Mouse (Mus musculus): ENCODE measurements around the gene Adamts16.

The Adamts16 gene

GRCm38 (mm10) chr13:70762586-70762985 is 79.0 kb downstream of the Adamts16 start:
- DNase-seq (ENCODE audit: low spot score), result no peak

DNA sequence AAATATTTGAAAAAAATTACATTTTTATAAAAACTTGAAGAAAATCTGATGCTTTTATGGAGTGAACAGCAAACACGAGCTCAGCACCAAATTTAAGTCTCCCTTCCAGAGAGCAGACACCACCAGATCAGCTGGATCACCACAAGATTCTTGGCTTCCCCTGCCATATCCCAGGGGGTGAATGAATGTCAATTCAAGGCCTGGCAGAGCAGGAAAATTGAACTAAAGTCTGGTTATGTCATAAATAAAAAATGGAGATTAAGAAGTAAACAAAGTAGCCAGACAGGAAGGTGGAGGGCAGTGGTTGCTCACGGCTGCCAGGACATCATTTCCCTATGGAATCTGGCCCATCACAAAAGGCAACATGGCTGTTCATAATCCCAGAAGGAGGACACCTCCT is 80.3 kb downstream of the Adamts16 start:
- no peak for DNase-seq (ENCODE audit: low spot score)

GRCm38 (mm10) chr13:70760186-70760585 is 81.4 kb downstream of the Adamts16 start:
- no peak for DNase-seq (ENCODE audit: low spot score)

DNA sequence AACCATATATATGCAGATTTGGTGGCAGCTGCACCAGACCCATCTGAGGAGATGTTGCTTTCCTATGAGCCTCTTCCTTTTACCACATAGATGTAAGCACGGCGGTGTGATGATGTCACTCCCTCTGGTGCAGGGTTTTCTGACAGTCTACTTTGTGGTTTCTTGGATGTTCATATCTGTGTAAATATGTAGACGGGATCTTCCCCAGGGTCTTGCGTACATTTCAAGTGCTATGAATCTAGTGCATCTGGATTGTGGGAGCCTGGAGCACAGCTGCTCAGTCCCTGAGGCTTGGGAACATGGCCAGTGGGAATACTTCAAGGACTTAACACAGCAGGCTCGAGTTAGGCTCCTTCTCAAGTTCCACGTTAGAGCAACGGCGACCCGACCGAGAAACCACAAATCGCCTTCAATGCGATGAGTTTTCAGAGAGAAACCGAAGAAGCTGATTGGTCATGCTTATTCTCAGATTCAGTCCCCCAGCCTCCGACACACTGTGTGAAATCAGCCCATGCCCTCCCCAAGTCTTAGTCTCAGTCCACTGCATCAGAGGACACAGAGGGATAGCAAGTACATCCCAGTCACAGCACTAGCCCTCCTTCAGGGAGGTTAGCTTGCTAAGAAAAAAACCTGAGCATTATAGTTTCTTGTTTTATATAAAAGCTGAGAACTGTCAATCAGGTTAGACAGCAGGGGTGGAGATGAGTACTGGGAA is 95.2 kb downstream of the Adamts16 start:
- no peak for DNase-seq (ENCODE audit: low spot score)

GRCm38 (mm10) chr13:70744416-70745038 is 97.1 kb downstream of the Adamts16 start:
- DNase-seq (ENCODE audit: low spot score), result no peak

DNA sequence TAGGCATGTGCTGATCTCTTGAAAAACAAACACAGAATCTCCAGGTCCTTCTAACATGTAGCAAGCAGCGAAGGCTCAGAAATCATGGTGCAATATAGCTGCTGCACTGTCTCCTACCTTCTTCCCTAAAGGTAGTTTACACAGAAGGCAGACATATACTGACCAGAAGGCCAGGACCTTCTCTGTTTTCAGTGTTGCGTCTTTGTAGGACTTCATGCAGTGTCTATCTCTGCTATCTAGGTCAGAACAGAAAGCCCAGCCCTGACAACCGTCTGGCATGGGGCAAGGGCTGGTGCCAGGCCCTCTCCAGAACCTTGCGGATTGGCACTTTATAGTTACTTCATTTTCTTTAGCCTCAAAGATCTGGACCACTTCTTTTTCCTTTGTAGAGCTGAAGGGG is 98.9 kb downstream of the Adamts16 start:
- DNase-seq (ENCODE audit: low spot score), result no peak

DNA sequence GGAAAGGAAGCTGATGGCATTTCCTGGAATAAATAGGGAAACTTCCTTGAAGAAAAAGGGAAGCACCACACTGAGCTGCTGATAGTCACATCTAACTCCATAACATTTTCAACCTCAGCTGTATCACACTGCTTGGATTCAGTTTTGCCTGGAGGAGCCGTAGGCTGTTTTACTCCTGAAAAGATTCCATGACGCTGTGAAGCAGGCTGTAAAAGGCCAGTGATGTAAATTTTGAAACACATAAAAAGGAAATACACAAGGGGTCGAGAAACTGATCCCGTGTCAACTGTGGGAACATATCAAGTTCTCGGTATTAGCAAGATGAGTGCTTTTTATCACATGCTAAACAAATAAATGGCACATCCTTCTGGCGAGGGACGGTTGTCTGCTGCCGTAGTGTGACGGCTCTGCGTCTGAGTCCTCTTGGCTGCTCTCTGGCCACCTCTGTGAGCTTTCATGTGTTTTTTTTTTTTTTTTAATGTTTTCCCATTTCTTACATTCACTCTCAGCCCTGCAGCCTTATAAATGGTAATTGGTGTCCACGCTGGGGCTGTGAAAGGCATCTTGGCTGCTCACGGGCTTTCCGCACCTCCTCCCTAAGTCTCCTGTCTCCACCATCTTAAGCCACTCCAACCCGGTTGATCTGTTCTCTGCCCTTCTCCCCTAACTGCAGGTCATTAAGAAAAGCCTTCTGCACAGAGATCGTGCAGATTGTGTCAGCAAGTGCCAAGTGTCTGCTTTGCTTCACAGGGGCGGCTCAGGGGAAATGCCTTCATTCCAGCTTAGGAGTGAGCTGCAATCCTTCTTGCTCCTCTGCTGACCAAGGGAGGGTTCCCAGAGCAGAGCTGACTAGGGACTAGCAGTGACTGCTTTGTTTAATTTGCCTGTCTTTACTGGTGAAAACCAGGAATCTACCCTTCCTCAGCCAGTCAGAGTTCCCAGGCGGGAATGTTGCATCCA is 101.0 kb downstream of the Adamts16 start:
- DNase-seq (ENCODE audit: low spot score), result no peak

- no peak for DNase-seq (ENCODE audit: low spot score)
Measured at GRCm38 (mm10) chr13:70738781-70739180, 102.8 kb downstream of the Adamts16 start.

- DNase-seq (ENCODE audit: low spot score), result no peak
Measured at GRCm38 (mm10) chr13:70736409-70736808, 105.2 kb downstream of the Adamts16 start.

DNA sequence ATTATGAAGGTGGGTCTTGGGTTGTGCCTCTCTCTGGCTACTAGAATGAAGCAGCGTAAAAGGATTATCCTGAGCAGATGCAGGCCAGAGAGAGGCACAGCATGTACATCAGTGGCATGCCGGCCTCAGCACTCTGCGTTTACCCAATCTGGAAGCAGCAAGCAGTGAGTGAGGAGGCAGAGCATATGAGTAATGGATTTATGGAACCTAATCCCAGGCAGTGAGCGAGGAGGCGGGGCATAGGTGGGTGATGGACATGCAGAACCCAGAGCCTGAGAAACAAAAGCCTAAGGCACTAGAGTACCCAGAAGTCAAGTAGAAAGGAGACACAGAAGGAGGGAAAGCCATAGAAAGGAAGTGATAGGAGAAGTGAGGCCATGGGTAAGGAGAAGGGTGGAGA is 107.0 kb downstream of the Adamts16 start:
- no peak for DNase-seq (ENCODE audit: low spot score)

DNA sequence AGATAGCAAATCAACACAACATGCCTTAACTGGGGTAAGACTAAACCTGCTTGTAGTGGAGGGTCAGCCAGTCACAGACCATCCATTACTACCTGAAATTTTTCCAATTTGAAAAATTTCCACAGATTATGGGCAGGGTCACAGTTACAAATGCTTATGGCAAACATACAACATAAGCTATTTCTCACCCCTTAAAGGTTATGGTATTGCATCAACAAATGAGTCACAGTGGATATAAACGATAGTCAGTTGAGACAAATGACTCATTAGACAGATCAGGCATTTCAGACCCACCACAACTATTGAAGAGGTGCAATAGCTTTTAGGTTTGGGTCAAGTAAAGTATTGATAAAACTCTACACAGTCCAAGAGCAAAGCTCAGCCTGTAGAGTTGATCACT is 107.7 kb downstream of the Adamts16 start:
- DNase-seq (ENCODE audit: low spot score), result no peak

DNA sequence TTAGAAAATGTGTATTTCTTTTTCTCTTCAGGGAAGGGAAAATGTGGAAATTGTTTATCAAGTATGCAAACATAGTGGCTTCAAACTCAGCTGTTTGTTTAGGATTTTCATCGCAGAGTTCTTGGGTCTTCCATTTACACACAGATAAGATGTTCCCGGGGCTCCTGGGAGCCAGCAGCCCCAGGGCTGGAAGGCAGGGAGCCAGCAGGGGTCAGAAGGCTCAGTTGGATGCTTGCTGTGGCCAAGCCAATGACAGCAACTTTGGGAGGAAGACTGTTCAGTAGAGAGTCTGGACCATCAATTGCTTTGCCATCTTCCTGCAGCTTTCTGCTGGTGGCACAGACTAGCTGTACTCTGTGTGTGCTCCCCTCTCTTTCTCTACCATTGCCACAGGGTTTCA is 108.4 kb downstream of the Adamts16 start:
- DNase-seq (ENCODE audit: low spot score), result no peak

DNA sequence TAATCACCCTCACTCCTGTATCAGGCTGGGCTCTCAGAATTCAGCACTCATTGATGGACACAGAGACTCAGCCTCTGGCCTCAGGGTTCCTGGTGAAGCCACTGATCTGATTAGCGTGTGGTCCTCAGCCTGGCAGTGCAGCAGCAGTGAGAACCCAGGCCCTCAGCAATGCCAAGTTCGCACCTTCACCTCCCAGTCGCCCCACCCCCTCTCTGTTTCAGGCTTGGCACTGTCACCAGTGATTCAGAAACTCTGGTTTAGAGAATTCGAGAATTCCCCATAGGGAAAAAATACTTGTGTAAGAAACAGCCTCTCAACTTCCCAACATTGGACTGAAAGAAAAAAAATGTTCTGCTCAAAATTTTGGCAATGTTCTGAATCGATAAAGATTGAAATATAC is 108.8 kb downstream of the Adamts16 start:
- DNase-seq (ENCODE audit: low spot score), result no peak

DNA sequence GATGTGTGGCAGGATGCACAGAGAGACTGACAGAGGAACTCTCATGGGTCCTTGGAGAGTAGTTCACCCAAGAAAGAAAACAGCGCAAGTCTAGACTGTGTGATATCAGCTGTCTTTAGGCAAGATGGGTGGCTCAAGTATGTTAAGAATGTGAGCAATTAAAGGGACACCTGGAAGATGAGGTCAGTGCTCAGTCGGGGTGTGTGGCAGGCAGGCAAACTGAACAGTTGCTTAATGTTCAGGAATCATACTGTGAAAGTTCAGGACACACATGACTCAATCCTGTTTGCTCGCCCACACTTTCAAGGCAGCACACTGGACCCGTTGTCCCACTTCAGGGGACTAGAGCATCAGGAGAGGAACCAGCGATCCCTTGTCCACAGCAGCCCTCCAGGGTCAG is 110.3 kb downstream of the Adamts16 start:
- no peak for DNase-seq (ENCODE audit: low spot score)

DNA sequence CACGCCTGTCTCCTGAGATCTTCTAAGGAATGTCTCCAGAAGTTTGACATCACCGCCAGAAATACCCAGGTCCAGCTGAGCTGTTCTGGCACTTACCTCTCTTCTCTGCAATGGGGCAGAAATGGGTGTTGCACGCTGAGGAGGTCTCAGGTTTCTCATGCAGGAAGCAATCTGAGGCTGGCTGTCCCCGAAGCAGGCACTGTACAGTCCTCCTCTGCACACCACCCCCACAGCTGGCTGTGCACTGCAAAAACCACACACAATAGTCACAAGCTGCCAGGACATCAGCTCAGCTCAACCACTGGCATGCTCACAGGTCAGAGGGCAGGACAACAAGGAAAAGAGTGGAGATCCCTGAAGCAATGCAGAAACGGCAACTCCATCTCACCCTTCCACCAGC is 111.6 kb downstream of the Adamts16 start:
- DNase-seq (ENCODE audit: low spot score), result no peak

DNA sequence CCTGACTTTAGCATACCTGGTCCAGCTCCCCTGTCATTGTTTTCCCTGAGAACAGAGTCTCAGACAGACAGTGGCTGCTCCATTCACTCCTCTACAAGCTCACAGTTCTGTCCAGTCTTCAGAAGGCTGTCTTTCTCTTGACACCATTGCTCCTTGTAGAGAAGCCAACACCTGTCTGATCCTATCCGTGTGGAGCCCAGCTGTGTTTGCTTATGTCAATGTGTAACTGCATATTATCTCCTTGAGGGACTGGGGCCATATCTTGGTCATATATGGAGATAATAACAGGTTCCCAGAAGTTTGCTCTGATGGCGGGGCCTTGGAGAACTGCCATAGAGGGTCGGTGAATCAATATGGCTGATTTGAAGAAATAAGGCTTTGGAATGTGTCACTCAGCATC is 115.4 kb downstream of the Adamts16 start:
- DNase-seq (ENCODE audit: low spot score), result no peak

- DNase-seq (ENCODE audit: low spot score), result no peak
Measured at GRCm38 (mm10) chr13:70724635-70725034, 117.0 kb downstream of the Adamts16 start.

GRCm38 (mm10) chr13:70724108-70724622 is 117.4 kb downstream of the Adamts16 start:
- DNase-seq (ENCODE audit: low spot score), result no peak

DNA sequence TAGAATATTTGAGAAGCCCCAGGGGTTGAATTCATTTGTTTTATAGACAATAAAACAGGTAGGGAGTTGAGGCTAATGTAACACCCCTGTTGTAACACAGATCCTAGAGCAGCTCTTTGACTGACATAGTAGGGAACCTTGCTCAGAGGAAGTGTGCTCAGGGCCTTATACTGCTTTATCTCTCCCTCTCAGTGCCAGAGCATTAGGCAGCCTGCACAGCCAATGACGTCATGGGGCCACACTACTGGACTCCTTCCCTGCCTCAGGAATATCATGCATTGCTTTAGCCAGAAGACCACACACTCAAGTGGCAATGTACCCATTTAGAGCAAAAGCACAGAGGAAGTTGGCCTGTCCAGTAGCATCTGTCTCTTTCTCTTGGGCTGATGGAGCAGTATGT is 121.6 kb downstream of the Adamts16 start:
- no peak for DNase-seq (ENCODE audit: low spot score)

DNA sequence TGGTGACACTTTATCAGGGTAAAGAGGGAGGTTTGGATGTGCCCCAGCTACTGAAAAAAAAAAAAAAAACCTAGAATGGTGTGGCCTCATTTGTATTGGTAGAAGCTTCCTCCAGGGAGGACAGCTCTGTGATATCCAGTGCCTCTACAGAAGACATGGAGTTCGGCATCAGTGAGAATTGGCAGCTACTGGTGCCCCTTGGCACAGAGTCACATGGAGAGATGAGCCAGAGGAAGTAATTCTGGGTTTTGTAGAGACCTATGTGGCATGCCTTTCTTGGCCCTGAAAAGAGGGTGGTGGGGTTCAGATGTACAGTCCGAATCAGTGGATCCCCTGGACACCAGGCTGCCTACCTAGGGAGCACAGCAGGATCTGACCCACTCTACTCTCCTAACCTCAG is 122.8 kb downstream of the Adamts16 start:
- no peak for DNase-seq (ENCODE audit: low spot score)

GRCm38 (mm10) chr13:70716022-70716421 is 125.6 kb downstream of the Adamts16 start:
- no peak for DNase-seq (ENCODE audit: low spot score)

DNA sequence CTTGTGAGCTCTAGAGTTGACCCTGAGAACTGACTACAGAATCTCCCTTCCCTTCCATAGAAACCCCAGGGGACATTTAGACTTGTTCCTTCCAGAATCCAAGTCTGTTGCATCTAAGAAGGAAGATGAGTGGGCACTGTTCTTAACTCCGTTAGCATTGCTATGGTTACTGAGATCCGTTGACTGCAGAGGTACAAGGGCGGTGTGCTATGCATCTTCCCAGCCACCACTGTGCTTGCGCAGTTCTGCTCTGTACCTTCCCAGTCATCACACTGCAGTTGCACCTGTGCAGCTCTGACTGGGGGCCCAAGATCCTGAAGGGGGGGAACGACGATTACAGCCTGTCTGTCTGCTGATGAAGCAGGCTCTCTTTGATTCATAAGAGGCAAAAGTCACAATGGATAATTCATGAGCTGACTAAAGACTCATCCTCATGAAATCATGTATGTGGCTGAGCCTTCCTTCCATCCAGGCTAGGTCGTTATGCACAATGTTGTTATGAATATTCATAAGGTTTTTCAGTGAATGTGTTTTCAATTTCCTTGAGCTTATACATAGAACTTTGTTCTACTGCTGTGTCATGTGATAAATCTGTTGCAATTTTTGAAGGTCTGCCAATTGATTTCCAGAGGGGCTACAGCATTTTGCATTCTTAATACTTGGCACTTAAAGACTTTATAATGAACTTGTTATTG is 127.4 kb downstream of the Adamts16 start:
- no peak for DNase-seq (ENCODE audit: low spot score)

Measured in testis, postnatal 10 days (tissue).